Mouse (Mus musculus) liver, embryonic 14.5 days (tissue): ENCODE data around the gene Fut2.

Experiments used
- CTCF ChIP-seq: IDR thresholded peaks from 2 replicates; pipeline ENCODE4 v1.5.1; 2016; ENCODE audit warnings: antibody characterized with exemption, low read depth, control low read depth
- EP300 ChIP-seq: IDR thresholded peaks from 2 replicates; pipeline ENCODE4 v1.6.1; 2016; ENCODE audit warnings: antibody characterized with exemption, low read depth

DNA sequence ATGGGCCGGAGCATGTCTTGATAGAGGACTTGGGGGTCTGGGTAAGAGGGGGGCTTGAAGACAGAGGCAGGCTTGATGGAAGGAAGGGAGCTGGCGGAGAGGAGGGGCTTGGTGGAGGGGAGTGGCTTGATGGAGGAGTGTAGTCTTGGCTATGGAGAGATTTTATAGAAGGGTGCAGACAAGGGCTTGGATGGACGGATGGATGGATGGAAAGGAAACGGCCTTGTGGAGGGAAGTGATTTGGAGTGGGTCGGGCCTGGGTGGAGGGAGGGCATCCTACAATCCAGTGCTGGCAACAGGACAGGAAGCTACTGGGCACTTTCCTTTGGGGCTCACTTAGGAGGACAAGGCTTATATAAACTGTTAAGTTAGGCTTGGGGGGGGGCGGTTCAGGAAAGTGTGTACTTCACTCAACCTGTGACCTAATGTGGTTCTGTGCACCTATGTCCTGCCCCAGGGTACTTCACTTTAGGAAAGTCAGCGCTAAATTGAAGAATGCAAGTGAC is 39.6 kb downstream of the Fut2 start:
- TF ChIP-seq CTCF: no peak
- TF ChIP-seq EP300: no peak
